Mouse (Mus musculus) spleen, adult 2 months (tissue): ENCODE measurements around the gene Snai3.

Source experiments
- CTCF ChIP-seq: fragments of 200-500 bp; IDR thresholded peaks from 2 replicates; pipeline ENCODE4 v1.5.1; 2011; ENCODE audit warnings: mild to moderate bottlenecking, inconsistent platforms; ENCODE audit not compliant: insufficient read depth, insufficient read length, insufficient replicate concordance; ENCODE audit errors: extremely low read depth
- POLR2A ChIP-seq: fragments of 200-500 bp; IDR thresholded peaks from 2 replicates; pipeline ENCODE4 v1.6.1; 2011; ENCODE audit warnings: low read depth, low read length, inconsistent platforms

DNA sequence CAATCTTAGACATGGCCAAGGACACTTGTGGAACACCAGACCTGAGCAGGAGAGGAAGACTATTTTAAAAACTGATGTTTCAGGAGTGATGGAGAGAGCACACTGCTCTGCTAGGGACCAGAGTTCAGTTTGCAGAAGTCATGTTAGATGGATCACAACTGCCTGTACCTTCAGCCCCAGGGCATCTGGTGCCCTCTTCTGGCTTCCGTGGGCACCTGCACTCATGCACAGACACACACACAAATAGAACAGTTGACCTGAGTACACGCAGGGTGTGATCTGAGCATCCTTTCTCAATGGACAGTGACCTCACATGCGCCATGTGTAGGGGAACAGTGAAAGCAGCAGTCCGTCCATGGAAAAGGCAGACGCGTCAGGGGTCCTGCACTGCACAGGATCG, 23.3 kb upstream of the Snai3 start:
- TF ChIP-seq CTCF = no peak
- no peak for TF ChIP-seq POLR2A
